Mouse (Mus musculus) heart, postnatal 36 days (tissue): ENCODE measurements at regions not wholly inside any gene's neighbourhood (a gene's known extent, or its start where the extent isn't known, plus 50 kb on each side); places are given as distances from the start of the nearest gene placed in this dataset.

Experiments used
- DNase-seq, 2 experiments: peaks; one replicate each; pipeline ENCODE4 v3.0.0; 2021 to 2022
- intact Hi-C: fragments of 180-260 bp; cut with DNase I; formaldehyde crosslinking; loops from one replicate; pipeline ENCODE4 v1.15.1; 2025

- no peak for DNase-seq
- intact Hi-C loops, result loop anchor here (1.0 kb wide), 1 partner anchor 40 kb away; no protein-coding TSS in a partner anchor
Measured at GRCm38 (mm10) chr3:68758609-68759008, 68.2 kb downstream of the Il12a start.

DNA sequence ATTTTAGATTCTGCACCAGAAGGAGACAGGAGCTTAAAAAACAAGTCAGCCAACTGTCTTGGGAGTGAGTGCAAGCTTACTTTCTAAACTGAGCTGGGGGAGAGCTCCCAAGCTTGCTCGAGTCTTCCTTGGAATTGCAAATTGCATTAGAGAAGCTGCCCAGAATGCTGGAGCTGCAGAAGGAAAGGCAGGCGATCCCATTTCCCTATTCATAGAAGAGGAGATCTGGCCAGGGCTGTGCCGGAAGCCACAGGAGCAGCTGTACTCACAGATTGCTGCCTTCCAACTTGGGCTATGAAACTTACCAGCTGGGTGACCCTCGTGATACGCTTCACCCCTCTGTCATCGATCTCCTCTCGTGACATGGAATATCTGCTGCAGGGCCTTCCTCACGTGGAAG, 68.9 kb downstream of the Il12a start:
- intact Hi-C loops, result no loop called here
- peak; percentile 51 to 61 for DNase-seq

- no peak for DNase-seq
- intact Hi-C loops, result no loop called here
Measured at GRCm38 (mm10) chr3:68760806-68761205, 70.4 kb downstream of the Il12a start.

- no peak for DNase-seq
- intact Hi-C loops, result no loop called here
Measured at GRCm38 (mm10) chr3:68761242-68761625, 70.8 kb downstream of the Il12a start.

- DNase-seq, result no peak
- intact Hi-C loops, result no loop called here
Measured at GRCm38 (mm10) chr3:68761626-68762331, 71.3 kb downstream of the Il12a start.

GRCm38 (mm10) chr3:68762988-68763387, 72.5 kb downstream of the Il12a start:
- intact Hi-C loops, result no loop called here
- DNase-seq, result no peak

GRCm38 (mm10) chr3:68764336-68764735, 73.9 kb downstream of the Il12a start:
- intact Hi-C loops, result no loop called here
- DNase-seq, result no peak

GRCm38 (mm10) chr3:68764917-68765598, 74.6 kb downstream of the Il12a start:
- intact Hi-C loops, result no loop called here
- peak; percentile 71 to 80 for DNase-seq

GRCm38 (mm10) chr3:68771579-68771978, 81.1 kb downstream of the Il12a start:
- intact Hi-C loops, result no loop called here
- DNase-seq, result no peak

DNA sequence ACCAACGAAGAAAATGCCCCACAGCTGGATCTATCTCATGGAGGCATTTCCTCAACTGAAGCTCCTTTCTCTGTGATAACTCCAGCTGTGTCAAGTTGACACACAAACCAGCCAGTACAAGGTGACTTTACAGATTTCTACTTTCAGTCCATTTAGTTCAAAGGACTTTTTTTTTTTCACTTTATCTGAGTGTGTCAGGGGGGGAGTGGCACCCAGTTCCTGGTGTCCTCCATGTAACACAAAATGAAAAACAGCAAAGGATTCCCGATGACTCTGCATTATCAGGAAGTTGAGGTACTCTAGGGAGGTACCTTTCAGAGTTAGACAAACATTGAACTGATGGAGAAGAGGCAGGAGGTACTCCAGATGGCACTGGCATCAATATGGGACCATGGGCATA, 87.4 kb downstream of the Il12a start:
- no peak for DNase-seq
- intact Hi-C loops, result no loop called here

DNA sequence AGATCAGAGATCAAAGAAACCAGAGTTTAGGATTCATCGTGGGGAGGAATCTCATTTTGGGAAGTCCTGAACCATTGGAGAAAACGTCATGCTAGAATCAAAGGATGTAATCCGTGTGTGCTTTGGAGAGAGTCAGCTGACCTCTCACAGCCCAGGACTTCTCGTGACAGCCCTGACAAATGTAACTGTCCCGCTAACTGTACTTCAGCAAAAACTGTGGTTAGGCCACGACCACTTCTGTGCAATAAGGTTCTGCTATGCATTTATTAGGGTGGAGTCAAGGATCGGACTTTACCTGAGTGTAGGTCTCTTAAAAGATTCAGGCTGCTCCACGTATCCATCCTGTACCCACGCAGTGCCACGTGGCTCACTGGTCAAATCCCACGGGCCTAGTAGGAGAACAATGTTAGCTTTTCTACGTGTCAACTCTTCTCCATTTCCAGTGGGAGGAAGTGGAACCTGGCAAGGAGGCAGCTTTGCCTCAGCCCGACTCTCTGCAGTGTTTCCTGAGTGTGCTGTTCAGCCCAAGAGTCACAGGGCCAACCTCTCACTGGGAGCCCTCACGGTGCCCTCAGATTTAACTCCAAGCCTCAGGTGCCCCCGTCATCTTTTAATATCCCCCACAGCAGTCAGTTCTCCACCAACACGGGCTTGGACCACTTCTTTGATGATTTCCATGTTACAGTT, 88.1 kb downstream of the Il12a start:
- intact Hi-C loops, result no loop called here
- no peak for DNase-seq

- intact Hi-C loops, result no loop called here
- no peak for DNase-seq
Measured at GRCm38 (mm10) chr3:68780843-68781242, 88.5 kb upstream of the 1110032F04Rik start.

- DNase-seq, result no peak
- intact Hi-C loops, result no loop called here
Measured at GRCm38 (mm10) chr3:68781466-68781865, 87.9 kb upstream of the 1110032F04Rik start.

GRCm38 (mm10) chr3:68782363-68782762, 87.0 kb upstream of the 1110032F04Rik start:
- DNase-seq, result no peak
- intact Hi-C loops, result no loop called here

GRCm38 (mm10) chr3:68783666-68784416, 85.5 kb upstream of the 1110032F04Rik start:
- intact Hi-C loops, result no loop called here
- no peak for DNase-seq

GRCm38 (mm10) chr3:68786771-68787170, 82.6 kb upstream of the 1110032F04Rik start:
- intact Hi-C loops, result no loop called here
- DNase-seq, result no peak

DNA sequence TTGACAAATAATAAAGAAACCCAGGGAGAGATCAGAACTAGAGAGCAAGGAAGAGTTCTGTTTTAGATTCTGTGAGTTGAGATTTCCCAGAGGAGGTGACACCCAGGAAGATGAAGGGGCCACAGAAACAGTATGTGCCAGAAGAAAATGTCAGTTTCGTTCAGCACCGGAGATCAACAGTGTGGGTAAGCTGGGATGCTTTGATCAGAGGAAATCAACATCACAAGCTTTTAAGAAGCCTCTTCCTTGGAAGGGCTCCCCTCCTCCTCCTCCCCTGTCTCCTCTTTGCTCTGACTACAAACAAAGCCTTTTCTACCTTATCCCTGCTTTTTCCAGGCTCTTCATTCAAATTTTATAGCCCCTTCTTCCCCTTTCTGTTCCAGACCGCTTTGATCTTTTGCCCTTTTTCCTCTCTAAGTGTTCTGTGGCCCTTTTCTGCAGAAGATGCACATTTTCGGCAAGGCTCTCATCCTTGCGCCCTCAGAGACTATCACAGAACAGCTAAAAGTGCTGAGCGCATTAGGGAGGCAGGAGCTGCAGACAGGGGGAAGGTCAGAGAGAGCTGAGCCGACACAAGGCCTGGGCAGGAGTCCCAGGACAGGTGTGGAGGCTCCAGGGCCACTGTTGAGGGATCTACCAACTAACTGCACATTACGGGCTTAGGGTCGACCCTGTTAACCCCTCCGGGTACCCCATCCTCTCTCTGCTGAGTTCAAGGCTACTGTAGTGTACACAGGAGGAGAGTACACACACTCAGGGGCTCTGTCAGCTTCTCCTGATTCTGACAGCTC, 81.8 kb upstream of the 1110032F04Rik start:
- intact Hi-C loops, result no loop called here
- DNase-seq, result no peak

GRCm38 (mm10) chr3:68789491-68789890, 79.9 kb upstream of the 1110032F04Rik start:
- intact Hi-C loops, result no loop called here
- DNase-seq, result no peak

DNA sequence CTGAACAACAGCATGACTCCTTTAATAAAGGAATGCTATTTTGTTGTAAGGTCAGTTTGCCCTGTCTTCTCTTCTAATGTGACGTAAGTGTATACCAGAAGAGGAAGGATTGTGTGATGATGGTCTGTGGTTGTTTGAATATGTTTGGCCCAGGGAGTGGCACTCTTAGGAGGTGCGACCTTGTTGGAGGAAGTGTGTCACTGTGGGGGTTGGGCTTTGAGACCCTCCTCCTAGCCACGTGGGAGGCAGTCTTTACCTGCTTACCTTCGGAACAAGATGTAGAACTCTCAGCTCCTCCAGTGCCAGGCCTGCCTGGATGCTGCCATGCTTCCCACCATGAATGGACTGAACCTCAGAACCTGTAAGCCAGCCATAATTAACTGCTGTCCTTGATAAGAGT, 78.9 kb upstream of the 1110032F04Rik start:
- no peak for DNase-seq
- intact Hi-C loops, result no loop called here

- DNase-seq, result no peak
- intact Hi-C loops, result no loop called here
Measured at GRCm38 (mm10) chr3:68792883-68793282, 76.5 kb upstream of the 1110032F04Rik start.
